Mouse (Mus musculus) cerebral cortex, adult 2 months (tissue): ENCODE data around the gene Mlip.

Experiments
- WGBS: fragments of 180-500 bp; shearing (Covaris S2); methylation state at CpG from one replicate; pipeline ENCODE4 v1.1.7; 2018; 5-methylcytosine and 5-hydroxymethylcytosine counted together

Mlip gene

GRCm38 (mm10) chr9:77352432-77353175 lies at the start of gene Mlip:
Gene Mlip, minus strand, starts transcription at chr9:77352969.
- 85% methylated on average over 14 of the region's 14 CpGs for WGBS

- WGBS: 94% methylated on average over 5 of the region's 5 CpGs
Measured at GRCm38 (mm10) chr9:77399801-77400200, 47.0 kb upstream of the Mlip start.

GRCm38 (mm10) chr9:77398856-77399631 lies 46.3 kb upstream of the Mlip start:
- 55% methylated on average over 13 of the region's 13 CpGs for WGBS

- 85% methylated on average over 4 of the region's 4 CpGs for WGBS
Measured at GRCm38 (mm10) chr9:77397027-77397426, 44.3 kb upstream of the Mlip start.

- 94% methylated on average over 10 of the region's 10 CpGs for WGBS
Measured at GRCm38 (mm10) chr9:77391248-77391647, 38.5 kb upstream of the Mlip start.

- WGBS: 88% methylated on average over 8 of the region's 8 CpGs
Measured at GRCm38 (mm10) chr9:77388956-77389355, 36.2 kb upstream of the Mlip start.

- 28% methylated on average over 1 of the region's 1 CpGs for WGBS
Measured at GRCm38 (mm10) chr9:77386751-77387150, 34.0 kb upstream of the Mlip start.

- WGBS: 80% methylated on average over 12 of the region's 12 CpGs
Measured at GRCm38 (mm10) chr9:77385611-77386010, 32.8 kb upstream of the Mlip start.

- 93% methylated on average over 9 of the region's 9 CpGs for WGBS
Measured at GRCm38 (mm10) chr9:77384651-77385050, 31.9 kb upstream of the Mlip start.

GRCm38 (mm10) chr9:77383951-77384350 lies 31.2 kb upstream of the Mlip start:
- 86% methylated on average over 4 of the region's 4 CpGs for WGBS

- WGBS: 88% methylated on average over 3 of the region's 3 CpGs
Measured at GRCm38 (mm10) chr9:77382514-77382913, 29.7 kb upstream of the Mlip start.

GRCm38 (mm10) chr9:77381565-77381964 lies 28.8 kb upstream of the Mlip start:
- WGBS: 5% methylated on average over 5 of the region's 5 CpGs

- 29% methylated on average over 5 of the region's 5 CpGs for WGBS
Measured at GRCm38 (mm10) chr9:77379625-77380024, 26.9 kb upstream of the Mlip start.

- WGBS: 76% methylated on average over 10 of the region's 10 CpGs
Measured at GRCm38 (mm10) chr9:77377696-77378095, 24.9 kb upstream of the Mlip start.

GRCm38 (mm10) chr9:77377082-77377481 lies 24.3 kb upstream of the Mlip start:
- 57% methylated on average over 10 of the region's 10 CpGs for WGBS

GRCm38 (mm10) chr9:77376561-77376960 lies 23.8 kb upstream of the Mlip start:
- WGBS: 84% methylated on average over 7 of the region's 7 CpGs

GRCm38 (mm10) chr9:77370706-77371105 lies 17.9 kb upstream of the Mlip start:
- 53% methylated on average over 3 of the region's 3 CpGs for WGBS

GRCm38 (mm10) chr9:77369262-77369661 lies 16.5 kb upstream of the Mlip start:
- WGBS: 64% methylated on average over 9 of the region's 9 CpGs

- 67% methylated on average over 9 of the region's 9 CpGs for WGBS
Measured at GRCm38 (mm10) chr9:77364681-77365080, 11.9 kb upstream of the Mlip start.

- WGBS: 84% methylated on average over 8 of the region's 8 CpGs
Measured at GRCm38 (mm10) chr9:77360654-77361053, 7.9 kb upstream of the Mlip start.

GRCm38 (mm10) chr9:77359278-77359973 lies 6.7 kb upstream of the Mlip start:
- WGBS: 89% methylated on average over 10 of the region's 10 CpGs

- 90% methylated on average over 4 of the region's 4 CpGs for WGBS
Measured at GRCm38 (mm10) chr9:77353942-77354341, 1.2 kb upstream of the Mlip start.
